Mouse (Mus musculus): ENCODE results near the gene Fndc3b. TPM values are rescaled to one million over a fixed set of nuclear protein-coding genes. Genes with fewer than 3 reads are reported as not detected.

Fndc3b gene
- total and polyA plus RNA-seq, 3 experiments = 0.03 to 0.05 (median 0.04) TPM

DNA sequence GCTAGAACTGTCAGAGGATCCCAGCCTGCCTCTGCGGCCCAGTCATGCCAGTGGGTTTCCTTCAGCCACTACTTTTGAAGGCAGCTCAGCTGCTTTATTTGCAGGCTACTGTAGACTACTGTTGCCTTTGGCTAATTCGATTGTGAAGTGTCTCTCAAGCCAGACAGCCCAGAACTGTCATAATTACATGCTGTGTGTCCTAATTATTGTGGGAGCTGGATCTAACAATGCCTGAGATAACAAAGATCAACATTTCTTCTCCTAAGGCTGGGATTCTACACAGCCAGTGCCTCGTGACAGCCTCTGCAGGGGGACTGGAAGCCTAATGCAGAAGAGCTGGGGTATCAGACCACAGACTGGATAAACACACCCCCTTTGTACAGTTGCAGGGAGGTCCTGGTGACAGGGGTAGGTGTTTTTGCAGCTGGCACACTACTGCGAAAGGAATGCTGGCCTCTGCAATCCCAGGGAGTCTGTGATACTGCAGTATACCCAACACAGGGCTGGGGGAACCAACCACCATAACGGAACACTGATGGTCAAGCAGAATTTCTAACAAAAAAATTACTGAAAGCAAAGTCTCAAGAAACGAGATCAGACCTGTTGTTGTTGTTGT, 74.0 kb downstream of the Fndc3b start:
- no peak overlapping the region for H3K4me3 ChIP-seq (replicated peaks in 1 of 3; ENCODE audit: low read depth in 2 of 3, low read length in 2 of 3, poor library complexity in 1 of 3)
- no peak overlapping the region for H3K4me2 ChIP-seq (ENCODE audit: insufficient read depth, low read depth, poor library complexity, severe bottlenecking)
- TF ChIP-seq JUN (IDR thresholded peaks at IDR 0.05; ENCODE audit: insufficient read depth, low read depth, low read length) (no peak), HCFC1 (IDR thresholded peaks at IDR 0.05; ENCODE audit: low read depth, low read length) (no peak), MYC (IDR thresholded peaks at IDR 0.05; ENCODE audit: low read depth, low read length) (no peak), SMC3 (IDR thresholded peaks at IDR 0.05; ENCODE audit: low read depth, low read length) (no peak), EP300 (IDR thresholded peaks at IDR 0.05; ENCODE audit: low read length) (no peak), CTCF (conservative IDR thresholded peaks at IDR 0.05 in 1 of 2, IDR thresholded peaks at IDR 0.05 in 1 of 2; ENCODE audit: low read depth in 2 of 2, low read length in 2 of 2) (no peak), USF1 (IDR thresholded peaks at IDR 0.05; ENCODE audit: low read depth, low read length) (no peak), NELFE (IDR thresholded peaks at IDR 0.05; ENCODE audit: low read depth, low read length) (no peak), UBTF (IDR thresholded peaks at IDR 0.05; ENCODE audit: low read depth, low read length) (no peak), CHD2 (IDR thresholded peaks at IDR 0.05; ENCODE audit: low read length) (no peak), MEF2A (IDR thresholded peaks at IDR 0.05; ENCODE audit: borderline replicate concordance, low read depth, low read length) (no peak), MAZ (IDR thresholded peaks at IDR 0.05; ENCODE audit: low read depth, low read length) (no peak), USF2 (conservative IDR thresholded peaks at IDR 0.05; ENCODE audit: low read depth, low read length) (no peak), MAFK (IDR thresholded peaks at IDR 0.05; ENCODE audit: insufficient replicate concordance, low read length) (no peak), BHLHE40 (IDR thresholded peaks at IDR 0.05; ENCODE audit: low read depth, low read length) (no peak), KAT2A (IDR thresholded peaks at IDR 0.05; ENCODE audit: insufficient replicate concordance, low read length) (no peak)
- no peaks in the 10 kb centered on the region for H3K4me1 ChIP-seq (ENCODE audit: control insufficient read depth in 1 of 2, insufficient read depth in 2 of 2)
- H3K79me2 ChIP-seq (replicated peaks; ENCODE audit: control insufficient read depth, extremely low read depth, insufficient read depth, poor library complexity, severe bottlenecking) = no peaks in the 10 kb centered on the region
- in situ Hi-C loops (cut with MboI; ENCODE audit: low pct_ligation_motif_present, low pct_unique_long_range_greater_than_20kb, low sequenced_read_pairs) (no loop called here), dilution Hi-C loops (cut with MboI; ENCODE audit: extremely low pct_ligation_motif_present, extremely low pct_unique_long_range_greater_than_20kb, low sequenced_read_pairs) (no loop called here)
- no peak overlapping the region for H3K27ac ChIP-seq (ENCODE audit: insufficient read depth, low read depth)
- DNase-seq (ENCODE audit: extremely low read depth) = no peak
- no peaks in the 10 kb centered on the region for H3K9me3 ChIP-seq (replicated peaks; ENCODE audit: low read length)
- H3K9ac ChIP-seq (ENCODE audit: insufficient read depth, low read depth) = no peak overlapping the region
- no peaks in the 10 kb centered on the region for H3K27me3 ChIP-seq (replicated peaks)
- no peaks in the 10 kb centered on the region for H3K36me3 ChIP-seq (replicated peaks in 1 of 2; ENCODE audit: control insufficient read depth in 1 of 2, insufficient read depth in 1 of 2, low read length in 1 of 2)

GRCm38 (mm10) chr3:27635776-27636175, 75.3 kb downstream of the Fndc3b start:
- Histone ChIP-seq H3K79me2 (replicated peaks; ENCODE audit: control insufficient read depth, extremely low read depth, insufficient read depth, poor library complexity, severe bottlenecking) (no peaks in the 10 kb centered on the region), H3K4me2 (ENCODE audit: insufficient read depth, low read depth, poor library complexity, severe bottlenecking) (no peak overlapping the region), H3K4me1 (ENCODE audit: control insufficient read depth in 1 of 2, insufficient read depth in 2 of 2) (no peaks in the 10 kb centered on the region), H3K4me3 (replicated peaks in 1 of 3; ENCODE audit: low read depth in 2 of 3, low read length in 2 of 3, poor library complexity in 1 of 3) (no peak overlapping the region), H3K9ac (ENCODE audit: insufficient read depth, low read depth) (no peak overlapping the region), H3K36me3 (replicated peaks in 1 of 2; ENCODE audit: control insufficient read depth in 1 of 2, insufficient read depth in 1 of 2, low read length in 1 of 2) (no peaks in the 10 kb centered on the region), H3K9me3 (replicated peaks; ENCODE audit: low read length) (no peaks in the 10 kb centered on the region), H3K27ac (ENCODE audit: insufficient read depth, low read depth) (no peak overlapping the region), H3K27me3 (replicated peaks) (no peaks in the 10 kb centered on the region)
- TF ChIP-seq CHD2 (IDR thresholded peaks at IDR 0.05; ENCODE audit: low read length) (no peak), PAX5 (IDR thresholded peaks at IDR 0.05; ENCODE audit: low read length) (no peak), ZKSCAN1 (IDR thresholded peaks at IDR 0.05; ENCODE audit: borderline replicate concordance, low read depth, low read length) (no peak), USF1 (IDR thresholded peaks at IDR 0.05; ENCODE audit: low read depth, low read length) (no peak), EP300 (IDR thresholded peaks at IDR 0.05; ENCODE audit: low read length) (no peak), MAX (IDR thresholded peaks at IDR 0.05; ENCODE audit: low read length) (no peak), MXI1 (IDR thresholded peaks at IDR 0.05; ENCODE audit: low read depth, low read length) (no peak), ZNF384 (IDR thresholded peaks at IDR 0.05; ENCODE audit: low read depth, low read length) (no peak), NELFE (IDR thresholded peaks at IDR 0.05; ENCODE audit: low read depth, low read length) (no peak), JUN (IDR thresholded peaks at IDR 0.05; ENCODE audit: insufficient read depth, low read depth, low read length) (no peak), NRF1 (IDR thresholded peaks at IDR 0.05; ENCODE audit: low read depth, low read length) (no peak), MAZ (IDR thresholded peaks at IDR 0.05; ENCODE audit: low read depth, low read length) (no peak), CTCF (conservative IDR thresholded peaks at IDR 0.05 in 1 of 2, IDR thresholded peaks at IDR 0.05 in 1 of 2; ENCODE audit: low read depth in 2 of 2, low read length in 2 of 2) (no peak), ZMIZ1 (IDR thresholded peaks at IDR 0.05; ENCODE audit: low read depth, low read length) (no peak), RAD21 (IDR thresholded peaks at IDR 0.05; ENCODE audit: low read depth, low read length) (no peak), TCF12 (IDR thresholded peaks at IDR 0.05; ENCODE audit: low read depth, low read length) (no peak), TBP (conservative IDR thresholded peaks at IDR 0.05; ENCODE audit: low read depth, low read length) (no peak), E2F4 (IDR thresholded peaks at IDR 0.05; ENCODE audit: insufficient replicate concordance, low read depth, low read length) (no peak), RCOR1 (conservative IDR thresholded peaks at IDR 0.05; ENCODE audit: low read depth, low read length) (no peak)
- dilution Hi-C loops (cut with MboI; ENCODE audit: extremely low pct_ligation_motif_present, extremely low pct_unique_long_range_greater_than_20kb, low sequenced_read_pairs) = no loop called here
- DNase-seq (ENCODE audit: extremely low read depth) = no peak
- in situ Hi-C loops (cut with MboI; ENCODE audit: low pct_ligation_motif_present, low pct_unique_long_range_greater_than_20kb, low sequenced_read_pairs) = no loop called here
